Mouse (Mus musculus) frontal cortex, postnatal 10 days (tissue): ENCODE results near the gene Vmn1r221.
A peak's percentile ranks its signal among the peaks of the same experiment; 100 is the strongest.
"Not testable (repeated sequence)": the region's sequence is repeated elsewhere in the genome, so short reads cannot be mapped to it uniquely, and the experiment has no call there.

Experiments used
- DNase-seq, 2 experiments: peaks; one replicate each; pipeline ENCODE4 v3.0.0; 2022; ENCODE audit warnings: low spot score in 2 of 2, mixed read lengths in 1 of 2

Vmn1r221 gene

GRCm38 (mm10) chr13:23213827-23214226 is at the start of gene Vmn1r221:
TSS of gene Vmn1r221 (plus strand) at chr13:23214127.
- not testable (repeated sequence) for DNase-seq

GRCm38 (mm10) chr13:23166471-23166870 is 47.5 kb upstream of the Vmn1r221 start:
- not testable (repeated sequence) for DNase-seq

DNA sequence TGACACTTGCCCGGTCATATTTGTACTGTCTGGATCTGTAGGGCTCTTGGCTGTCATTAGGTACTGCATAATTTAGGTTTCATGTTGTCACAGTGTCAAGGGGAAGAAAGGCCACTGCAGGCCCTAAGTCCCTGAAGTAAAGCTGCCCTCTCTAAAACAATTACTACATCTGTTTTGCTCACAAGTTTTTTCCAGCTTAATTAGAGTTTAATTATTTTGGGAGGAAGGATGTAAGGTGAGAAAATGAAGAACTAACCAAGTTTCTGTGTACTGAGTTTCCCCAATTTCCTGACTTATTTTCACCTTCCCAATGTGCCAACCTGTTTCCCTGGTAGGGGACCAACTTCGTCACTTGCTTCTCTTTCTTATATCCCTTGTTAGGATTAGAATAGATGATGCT is 26.1 kb upstream of the Vmn1r221 start, which contains the start of gene Vmn1r220:
Gene Vmn1r220 (minus strand): TSS at position 101 of the 400 bp plus-strand sequence.
- no peak for DNase-seq

DNA sequence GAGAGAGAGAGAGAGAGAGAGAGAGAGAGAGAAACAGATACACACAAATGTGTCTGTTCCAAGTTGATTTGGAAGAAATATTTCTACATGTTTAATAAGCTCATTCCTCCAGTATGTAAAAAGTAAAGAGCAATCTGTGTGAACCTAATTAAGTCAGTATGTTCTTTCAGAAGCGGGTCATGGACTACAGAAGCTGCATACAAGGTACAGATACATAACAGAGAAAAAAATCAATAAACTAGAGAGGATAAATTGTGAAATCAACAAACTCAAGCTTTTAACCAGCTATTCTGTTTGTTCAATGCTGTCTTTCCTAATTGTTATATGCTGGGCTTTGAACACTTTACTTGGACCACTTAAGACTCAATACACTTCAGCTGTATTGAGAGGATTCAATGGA is 10.0 kb upstream of the Vmn1r221 start:
- DNase-seq: not testable (repeated sequence)

- not testable (repeated sequence) for DNase-seq
Observed at GRCm38 (mm10) chr13:23235847-23236246, 21.9 kb downstream of the Vmn1r221 start, which contains the start of gene Vmn1r222. TSS of gene Vmn1r222 (minus strand) at chr13:23235947.

GRCm38 (mm10) chr13:23246834-23247233 is 32.9 kb downstream of the Vmn1r221 start, which contains the start of gene Vmn1r223:
TSS of gene Vmn1r223 (plus strand) at chr13:23247134.
- DNase-seq: not testable (repeated sequence)

DNA sequence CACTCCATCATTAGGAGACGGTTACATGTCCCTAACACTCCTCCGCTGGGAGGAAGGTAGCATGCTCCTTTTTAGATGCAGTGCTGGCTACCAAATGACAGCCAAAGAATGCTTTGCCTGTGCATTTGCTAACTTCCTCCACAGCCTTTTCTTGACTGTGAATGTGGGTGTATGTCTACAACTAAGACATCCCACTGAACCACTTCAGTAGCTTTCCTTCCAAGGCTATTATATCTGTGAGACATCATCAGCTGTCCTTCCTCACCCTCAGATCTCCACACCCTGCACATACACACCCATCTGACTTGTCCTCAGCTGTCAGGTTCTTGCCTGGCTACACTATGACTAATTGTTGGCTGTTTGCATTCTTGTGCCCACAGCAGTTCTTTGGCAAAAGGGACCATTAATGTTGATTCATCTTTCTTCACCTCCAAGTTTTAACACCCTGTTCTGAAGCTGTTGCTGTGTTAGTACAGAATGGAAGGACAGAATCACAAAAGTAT is 44.7 kb downstream of the Vmn1r221 start:
- no peak for DNase-seq

GRCm38 (mm10) chr13:23268606-23269005 is 54.7 kb downstream of the Vmn1r221 start:
- not testable (repeated sequence) for DNase-seq

DNA sequence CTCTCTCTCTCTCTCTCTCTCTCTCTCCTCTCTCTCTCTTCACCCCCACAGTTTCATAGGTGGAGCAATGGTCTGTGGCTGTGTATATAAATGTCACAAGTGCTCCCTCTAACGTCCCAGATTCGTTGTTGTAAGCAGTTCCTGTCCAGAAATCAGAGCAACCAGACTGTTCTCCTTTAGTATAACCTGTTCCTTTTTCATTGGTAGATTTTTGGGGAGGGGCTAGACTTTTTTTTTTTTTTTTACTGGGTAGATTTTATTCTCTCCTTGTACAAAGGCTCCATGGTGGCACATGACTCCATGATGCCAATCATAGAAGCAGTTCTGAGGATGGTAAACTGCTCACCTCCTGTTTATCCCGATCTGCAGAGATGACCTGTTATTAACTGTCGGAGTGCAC is 55.2 kb downstream of the Vmn1r221 start:
- not testable (repeated sequence) for DNase-seq

- no peak for DNase-seq
Observed at GRCm38 (mm10) chr13:23269681-23270080, 55.8 kb downstream of the Vmn1r221 start.

DNA sequence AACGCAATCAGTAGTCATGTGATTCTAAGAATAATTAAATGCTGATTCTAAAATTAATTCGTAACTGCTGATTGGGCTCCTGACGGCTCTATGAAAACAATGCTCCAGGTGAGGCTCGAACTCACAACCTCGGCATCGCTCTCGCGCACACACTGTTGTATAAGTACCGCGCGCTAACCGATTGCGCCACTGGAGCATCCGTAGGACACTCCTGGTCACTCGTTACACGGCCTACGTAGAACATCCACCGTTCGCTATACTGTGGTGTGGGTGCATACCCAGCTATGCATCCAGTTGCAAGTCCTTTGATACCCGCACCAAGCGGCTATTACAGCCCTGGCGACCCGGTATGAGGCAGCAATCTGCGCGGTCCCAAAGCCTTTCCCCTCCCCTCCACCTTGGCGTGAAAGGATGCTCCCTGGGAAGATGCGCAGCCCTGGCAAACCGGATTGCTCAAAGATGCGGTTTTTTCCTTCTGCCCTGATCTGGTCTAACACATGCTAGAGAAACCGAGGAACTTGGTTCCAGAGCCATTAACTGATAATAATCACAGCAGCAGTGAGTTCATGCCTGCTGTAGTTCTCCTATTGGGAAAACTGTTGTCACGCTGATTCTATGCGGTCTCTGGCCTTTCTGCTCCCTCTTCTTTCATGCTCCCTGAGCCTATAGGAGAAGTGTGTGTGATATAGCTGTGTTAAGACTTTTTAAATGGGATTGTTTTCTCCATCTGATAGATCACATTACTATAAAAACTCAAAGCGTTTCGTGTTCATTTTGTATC is 56.6 kb downstream of the Vmn1r221 start:
- DNase-seq: peak; percentile 55 to 68
